Mouse (Mus musculus): ENCODE measurements around the gene Gp5. TPM values are rescaled to one million over a fixed set of nuclear protein-coding genes. Genes with fewer than 3 reads are reported as not detected.
A peak's percentile ranks its signal among the peaks of the same experiment; 100 is the strongest.

Gp5 gene
- total and polyA plus RNA-seq, 3 experiments, result 59.2 to 63.1 TPM; not detected in 1

DNA sequence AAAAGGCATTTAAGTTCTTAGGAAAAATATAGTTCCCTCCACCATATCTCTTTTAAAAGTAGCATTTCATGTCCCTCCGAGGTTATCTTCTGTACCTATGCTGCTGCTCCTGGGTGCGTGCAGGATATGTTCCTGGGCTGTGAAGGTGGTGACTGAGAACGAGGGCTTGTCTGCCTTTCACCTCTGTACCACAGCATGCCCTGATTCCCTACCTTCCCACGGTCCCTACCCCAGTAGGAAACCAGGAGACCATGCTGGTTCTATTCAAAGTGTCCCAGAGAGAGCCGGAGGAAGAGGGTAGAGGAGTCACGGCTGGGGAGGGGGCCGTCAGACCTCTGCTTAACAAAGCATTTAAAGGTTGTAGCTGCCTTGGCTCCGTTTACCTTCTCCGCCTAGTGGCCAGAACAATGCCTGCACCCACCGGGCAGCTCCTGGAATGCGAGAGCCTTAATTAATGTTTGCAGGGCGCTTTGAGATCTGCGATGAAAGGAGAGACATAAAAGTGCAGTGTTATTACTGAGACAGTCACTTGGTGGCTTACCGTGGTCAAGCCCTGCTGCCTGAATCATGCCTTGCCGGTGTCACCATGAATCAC lies 26.7 kb downstream of the Gp5 start:
- TF ChIP-seq ZC3H11A (IDR thresholded peaks at IDR 0.05; ENCODE audit: low read depth, low read length), result peak; percentile 35; the same call in 1 of the 2 replicates
- TF ChIP-seq POLR2AphosphoS5 (IDR thresholded peaks at IDR 0.05; ENCODE audit: borderline replicate concordance, low read depth, low read length), result no peak
- no peak for TF ChIP-seq ETS1 (IDR thresholded peaks at IDR 0.05; ENCODE audit: low read depth, low read length)
- TF ChIP-seq SMC3 (IDR thresholded peaks at IDR 0.05; ENCODE audit: low read depth, low read length), result peak; percentile 66
- peak; percentile 33 for TF ChIP-seq RAD21 (IDR thresholded peaks at IDR 0.05; ENCODE audit: low read depth, low read length)
- TF ChIP-seq CTCF (IDR thresholded peaks at IDR 0.05 in 2 of 3, conservative IDR thresholded peaks at IDR 0.05 in 1 of 3; ENCODE audit: control insufficient read depth in 1 of 3, insufficient read depth in 1 of 3, low read depth in 2 of 3, low read length in 3 of 3, poor library complexity in 1 of 3, severe bottlenecking in 1 of 3), result peak; percentile 69 to 72 (median 71)
- TF ChIP-seq SIN3A (IDR thresholded peaks at IDR 0.05; ENCODE audit: low read length), result no peak
- H3K36me3 ChIP-seq (ENCODE audit: control insufficient read depth in 1 of 2, insufficient read depth in 2 of 2, low read length in 2 of 2), result no peaks in the 10 kb centered on the region
- no peak overlapping the region for H3K4me3 ChIP-seq (ENCODE audit: control insufficient read depth in 1 of 2, insufficient read depth in 1 of 2, low read depth in 2 of 2, low read length in 2 of 2)
- H3K79me2 ChIP-seq (ENCODE audit: control insufficient read depth, insufficient read depth, low read length, poor library complexity), result no peaks in the 10 kb centered on the region
- H3K9me3 ChIP-seq (replicated peaks; ENCODE audit: insufficient read depth, low read length), result no peaks in the 10 kb centered on the region
- DNase-seq (ENCODE audit: low read depth, low spot score), result peak; percentile 53
- H3K27me3 ChIP-seq (ENCODE audit: control insufficient read depth in 1 of 2, insufficient read depth in 2 of 2, low read length in 2 of 2), result peaks cover 11 to 19% of the 10 kb centered on the region in 2 experiments
- no peaks in the 10 kb centered on the region for H3K4me1 ChIP-seq (ENCODE audit: control insufficient read depth in 1 of 2, insufficient read depth in 2 of 2, low read length in 2 of 2)
- no peak overlapping the region for H3K9ac ChIP-seq (ENCODE audit: control insufficient read depth, low read depth, low read length, poor library complexity, severe bottlenecking)
- no peak overlapping the region for H3K27ac ChIP-seq (ENCODE audit: control insufficient read depth, low read depth, low read length)

DNA sequence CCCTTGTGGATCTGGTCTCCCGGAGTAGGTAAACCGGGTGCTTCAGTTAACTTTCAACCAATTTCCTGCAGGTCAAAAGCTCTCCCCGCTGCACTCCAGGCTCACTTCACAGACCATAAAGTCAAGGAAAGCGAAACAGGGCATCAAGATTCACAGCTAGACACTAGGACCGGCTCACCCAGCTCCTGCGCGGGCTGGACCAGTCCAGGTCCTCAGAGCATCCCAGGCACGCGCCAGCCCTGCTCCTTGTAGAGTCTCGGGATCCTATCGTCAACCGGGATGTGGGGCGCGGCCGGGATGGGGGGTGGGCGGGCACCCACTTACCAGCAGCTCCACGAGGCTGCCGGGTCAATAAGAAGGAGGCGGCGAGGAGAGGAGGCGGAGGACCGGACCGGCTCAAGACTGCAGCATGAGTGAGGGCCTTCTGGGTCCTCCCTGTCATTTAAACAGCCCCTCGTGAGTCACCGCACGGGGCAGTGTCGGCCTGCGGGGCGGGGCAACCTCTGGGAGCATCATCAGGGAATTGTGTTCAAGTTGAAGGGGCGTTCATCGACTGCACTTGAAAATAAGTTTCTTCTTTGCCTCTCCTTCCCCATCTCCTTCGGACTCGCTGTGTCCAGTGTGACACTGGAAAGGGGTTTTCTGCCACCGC lies 27.6 kb downstream of the Gp5 start, which contains the start of gene Lrrc15:
Gene Lrrc15 (minus strand): TSS at position 413 of the 652 bp plus-strand sequence.
- Histone ChIP-seq H3K9ac (ENCODE audit: control insufficient read depth, low read depth, low read length, poor library complexity, severe bottlenecking) (no peak within 1 kb of the TSS), H3K4me3 (ENCODE audit: control insufficient read depth in 1 of 2, insufficient read depth in 1 of 2, low read depth in 2 of 2, low read length in 2 of 2) (no peak within 1 kb of the TSS), H3K36me3 (ENCODE audit: control insufficient read depth in 1 of 2, insufficient read depth in 2 of 2, low read length in 2 of 2) (no peaks in the 10 kb centered on the region), H3K27me3 (ENCODE audit: control insufficient read depth in 1 of 2, insufficient read depth in 2 of 2, low read length in 2 of 2) (peaks cover 11 to 15% of the 10 kb centered on the region in 2 experiments), H3K9me3 (replicated peaks; ENCODE audit: insufficient read depth, low read length) (no peaks in the 10 kb centered on the region), H3K79me2 (ENCODE audit: control insufficient read depth, insufficient read depth, low read length, poor library complexity) (no peaks in the 10 kb centered on the region), H3K4me1 (ENCODE audit: control insufficient read depth in 1 of 2, insufficient read depth in 2 of 2, low read length in 2 of 2) (no peaks in the 10 kb centered on the region), H3K27ac (ENCODE audit: control insufficient read depth, low read depth, low read length) (no peak within 1 kb of the TSS)
- DNase-seq (ENCODE audit: low read depth, low spot score), result no peak
- TF ChIP-seq ZC3H11A (IDR thresholded peaks at IDR 0.05; ENCODE audit: low read depth, low read length) (no peak), ELF1 (IDR thresholded peaks at IDR 0.05; ENCODE audit: low read depth, low read length) (no peak), GABPA (IDR thresholded peaks at IDR 0.05; ENCODE audit: low read depth, low read length) (no peak), KAT2A (conservative IDR thresholded peaks at IDR 0.05; ENCODE audit: low read depth, low read length) (no peak), RAD21 (IDR thresholded peaks at IDR 0.05; ENCODE audit: low read depth, low read length) (no peak), CHD2 (IDR thresholded peaks at IDR 0.05; ENCODE audit: low read length) (no peak), BHLHE40 (IDR thresholded peaks at IDR 0.05; ENCODE audit: borderline replicate concordance, low read depth, low read length) (no peak), JUND (IDR thresholded peaks at IDR 0.05; ENCODE audit: low read depth, low read length) (no peak), ZKSCAN1 (IDR thresholded peaks at IDR 0.05; ENCODE audit: low read depth, low read length) (no peak), UBTF (IDR thresholded peaks at IDR 0.05; ENCODE audit: borderline replicate concordance, insufficient read depth, low read depth, low read length) (no peak), POLR2AphosphoS2 (IDR thresholded peaks at IDR 0.05; ENCODE audit: low read length) (no peak)
